Mouse (Mus musculus) cerebellum, adult 2 months (tissue): ENCODE data around the gene Tnrc6b.

Experiments used
- CTCF ChIP-seq: fragments of 200-500 bp; IDR thresholded peaks from 2 replicates; pipeline ENCODE4 v1.5.1; 2011; ENCODE audit warnings: low read depth, mild to moderate bottlenecking, control low read depth, low read length, moderate library complexity, borderline replicate concordance; ENCODE audit not compliant: insufficient read depth
- POLR2A ChIP-seq: fragments of 200-500 bp; IDR thresholded peaks from 2 replicates; pipeline ENCODE4 v1.6.1; 2011; ENCODE audit warnings: low read length, control low read depth, borderline replicate concordance; ENCODE audit not compliant: insufficient read depth

DNA sequence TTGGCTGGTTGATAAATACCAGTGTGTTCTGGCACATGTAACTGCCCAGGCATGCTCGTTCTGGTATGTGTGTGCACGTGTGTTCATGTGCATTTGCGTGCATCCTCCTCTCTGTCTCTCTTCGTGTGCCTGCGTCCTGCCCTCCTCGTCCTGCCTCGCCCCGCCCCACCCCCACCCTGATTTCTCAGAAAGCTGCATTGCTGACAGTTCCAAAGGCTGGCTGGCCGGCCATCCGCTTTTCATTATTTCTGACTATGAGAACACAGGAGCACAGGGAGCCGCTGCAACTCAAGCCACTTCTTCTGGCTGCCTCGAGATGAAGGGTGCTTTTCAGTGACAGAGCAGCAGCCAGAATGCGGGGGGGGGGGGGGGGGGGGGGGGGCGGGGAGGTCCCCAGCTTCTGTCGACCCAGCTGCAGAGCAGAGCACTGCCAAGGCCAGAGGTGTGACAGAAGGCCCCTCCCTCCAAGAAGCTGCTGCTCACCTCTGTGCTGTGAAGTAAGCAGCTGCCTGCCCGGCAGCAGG, 219.0 kb downstream of the Tnrc6b start:
- TF ChIP-seq CTCF: no peak
- no peak for TF ChIP-seq POLR2A
